Mouse (Mus musculus) activated CD4-positive, CD25-positive, alpha-beta regulatory T cell, adult 4 months (primary cell): ENCODE results near the gene Slain2. TPM values are rescaled to one million over a fixed set of nuclear protein-coding genes. Genes with fewer than 3 reads are reported as not detected.

ENCODE experiments used
- ATAC-seq: one replicate; pipeline ENCODE4 v1.8.0; 2017
- polyA plus RNA-seq, 2 experiments: library from polyadenylated mRNA; unstranded; fragments of 100-300 nt; shearing (Covaris generic); gene quantifications; one replicate each; pipeline ENCODE4 v1.2.1; 2017

Slain2 gene
- polyA plus RNA-seq, result 10 to 100 TPM; 11.7 to 13.9 TPM

GRCm38 (mm10) chr5:72913648-72914557, at the start of gene Slain2:
Gene Slain2, plus strand, starts transcription at chr5:72914304.
- peak; percentile 78 for ATAC-seq

- ATAC-seq, result no peak
These were observed 49.4 kb upstream of the Slain2 start for GRCm38 (mm10) chr5:72864654-72865178.

- no peak for ATAC-seq
These were observed 47.7 kb upstream of the Slain2 start for GRCm38 (mm10) chr5:72866260-72866905.

GRCm38 (mm10) chr5:72867036-72867672, 47.0 kb upstream of the Slain2 start:
- ATAC-seq, result no peak

- ATAC-seq, result peak; percentile 74
These were observed 45.8 kb upstream of the Slain2 start, which contains the start of gene Tec for GRCm38 (mm10) chr5:72868091-72868875. Gene Tec, minus strand, starts transcription at chr5:72868483.

- no peak for ATAC-seq
These were observed 44.1 kb upstream of the Slain2 start for GRCm38 (mm10) chr5:72869779-72870608.

GRCm38 (mm10) chr5:72871114-72871513, 43.0 kb upstream of the Slain2 start:
- no peak for ATAC-seq

GRCm38 (mm10) chr5:72879736-72880135, 34.4 kb upstream of the Slain2 start:
- no peak for ATAC-seq

GRCm38 (mm10) chr5:72881748-72882411, 32.2 kb upstream of the Slain2 start:
- ATAC-seq, result no peak

- ATAC-seq, result no peak
These were observed 31.7 kb upstream of the Slain2 start for GRCm38 (mm10) chr5:72882412-72882765.

GRCm38 (mm10) chr5:72883706-72884105, 30.4 kb upstream of the Slain2 start:
- no peak for ATAC-seq

- ATAC-seq, result no peak
These were observed 27.5 kb upstream of the Slain2 start for GRCm38 (mm10) chr5:72886458-72887222.

GRCm38 (mm10) chr5:72888260-72888659, 25.8 kb upstream of the Slain2 start:
- no peak for ATAC-seq

- peak; percentile 85 for ATAC-seq
These were observed 22.6 kb upstream of the Slain2 start for GRCm38 (mm10) chr5:72891534-72891933.

- ATAC-seq, result no peak
These were observed 20.1 kb upstream of the Slain2 start for GRCm38 (mm10) chr5:72893987-72894386.

- ATAC-seq, result no peak
These were observed 18.8 kb upstream of the Slain2 start for GRCm38 (mm10) chr5:72895261-72895660.

GRCm38 (mm10) chr5:72896478-72897279, 17.4 kb upstream of the Slain2 start:
- ATAC-seq, result no peak

GRCm38 (mm10) chr5:72897998-72898397, 16.1 kb upstream of the Slain2 start:
- ATAC-seq, result no peak

GRCm38 (mm10) chr5:72899255-72899654, 14.8 kb upstream of the Slain2 start:
- ATAC-seq, result no peak
